Mouse (Mus musculus): ENCODE data around the gene Plxna2.

GRCm38 (mm10) chr1:194835238-194835637 is 217.2 kb downstream of the Plxna2 start:
- TF ChIP-seq CTCF (IDR thresholded peaks at IDR 0.05; ENCODE audit: low read depth, low read length) (no peak), EP300 (IDR thresholded peaks at IDR 0.05; ENCODE audit: insufficient read depth, low read depth, low read length) (no peak)
